Mouse (Mus musculus): ENCODE data around the gene Gxylt2.

Gene Gxylt2

GRCm38 (mm10) chr6:100802381-100803083 lies 98.0 kb downstream of the Gxylt2 start:
- DNase-seq: no peak

GRCm38 (mm10) chr6:100803250-100803649 lies 98.7 kb downstream of the Gxylt2 start:
- no peak for DNase-seq

- no peak for DNase-seq
These were observed 102.7 kb downstream of the Gxylt2 start for GRCm38 (mm10) chr6:100807187-100807586.

GRCm38 (mm10) chr6:100807746-100808145 lies 103.2 kb downstream of the Gxylt2 start:
- no peak for DNase-seq

GRCm38 (mm10) chr6:100808221-100808778 lies 103.8 kb downstream of the Gxylt2 start:
- no peak for DNase-seq

- DNase-seq: no peak
These were observed 105.6 kb downstream of the Gxylt2 start for GRCm38 (mm10) chr6:100810117-100810516.

GRCm38 (mm10) chr6:100811731-100812130 lies 107.2 kb downstream of the Gxylt2 start:
- DNase-seq: no peak

GRCm38 (mm10) chr6:100821367-100821766 lies 116.8 kb downstream of the Gxylt2 start:
- no peak for DNase-seq

GRCm38 (mm10) chr6:100823356-100823755 lies 118.8 kb downstream of the Gxylt2 start:
- DNase-seq: no peak

GRCm38 (mm10) chr6:100824381-100824965 lies 119.9 kb downstream of the Gxylt2 start:
- DNase-seq: no peak

GRCm38 (mm10) chr6:100826046-100826445 lies 121.5 kb downstream of the Gxylt2 start:
- DNase-seq: no peak

GRCm38 (mm10) chr6:100828565-100828964 lies 124.0 kb downstream of the Gxylt2 start:
- DNase-seq: no peak

- DNase-seq: no peak
These were observed 125.2 kb downstream of the Gxylt2 start for GRCm38 (mm10) chr6:100829770-100830169.

- DNase-seq: no peak
These were observed 126.7 kb downstream of the Gxylt2 start for GRCm38 (mm10) chr6:100831188-100831587.

GRCm38 (mm10) chr6:100831751-100832150 lies 127.2 kb downstream of the Gxylt2 start:
- no peak for DNase-seq

GRCm38 (mm10) chr6:100833355-100833754 lies 128.8 kb downstream of the Gxylt2 start, which contains the start of gene Ppp4r2:
Gene Ppp4r2 (plus strand): TSS chr6:100833622.
- DNase-seq: peak; percentile 93

- peak; percentile 62 for DNase-seq
These were observed 129.4 kb downstream of the Gxylt2 start for GRCm38 (mm10) chr6:100833811-100834481.

- no peak for DNase-seq
These were observed 130.1 kb downstream of the Gxylt2 start for GRCm38 (mm10) chr6:100834489-100835160.

GRCm38 (mm10) chr6:100845058-100845457 lies 140.5 kb downstream of the Gxylt2 start:
- no peak for DNase-seq

GRCm38 (mm10) chr6:100847264-100847663 lies 142.7 kb downstream of the Gxylt2 start:
- no peak for DNase-seq

- no peak for DNase-seq
These were observed 144.3 kb downstream of the Gxylt2 start for GRCm38 (mm10) chr6:100848682-100849375.

- DNase-seq: no peak
These were observed 146.1 kb downstream of the Gxylt2 start for GRCm38 (mm10) chr6:100850671-100851081.

Measured in right cerebral cortex, adult 18-20 months (tissue).